Mouse (Mus musculus): Measurements from ENCODE around the gene Irx2. TPM values are rescaled to one million over a fixed set of nuclear protein-coding genes. Genes with fewer than 3 reads are reported as not detected.

Irx2 gene
- total RNA-seq, 1 experiment: 5.2 TPM

- no peak for DNase-seq (ENCODE audit: low read depth, low spot score)
- no peak for TF ChIP-seq ZNF384 (IDR thresholded peaks at IDR 0.05; ENCODE audit: low read depth, low read length)
- no peak for TF ChIP-seq ZC3H11A (IDR thresholded peaks at IDR 0.05; ENCODE audit: borderline replicate concordance, low read depth, low read length)
- no peak for TF ChIP-seq CHD2 (IDR thresholded peaks at IDR 0.05; ENCODE audit: low read depth, low read length)
- no peak for TF ChIP-seq HCFC1 (IDR thresholded peaks at IDR 0.05; ENCODE audit: borderline replicate concordance, insufficient read depth, low read length)
- no peak for TF ChIP-seq MAFK (IDR thresholded peaks at IDR 0.05; ENCODE audit: insufficient read depth, low read depth, low read length)
- in situ Hi-C loops (cut with MboI; ENCODE audit: low sequenced_read_pairs in 2 of 2, unreplicated experiment in 2 of 2): no loop called here
- Histone ChIP-seq H3K36me3 (ENCODE audit: control insufficient read depth, insufficient read depth, low read length, poor library complexity, severe bottlenecking) (no peaks in the 10 kb centered on the region), H3K4me3 (ENCODE audit: insufficient read depth in 1 of 2, low read depth in 1 of 2, low read length in 2 of 2, poor library complexity in 1 of 2, severe bottlenecking in 1 of 2) (no peak overlapping the region), H3K4me1 (ENCODE audit: control insufficient read depth in 2 of 2, insufficient read depth in 2 of 2, low read length in 2 of 2, poor library complexity in 1 of 2) (no peaks in the 10 kb centered on the region), H3K27ac (ENCODE audit: insufficient read depth, low read depth, low read length, poor library complexity, severe bottlenecking) (no peak overlapping the region), H3K9me3 (ENCODE audit: control insufficient read depth, insufficient read depth, low read depth, low read length) (no peaks in the 10 kb centered on the region), H3K9ac (ENCODE audit: insufficient read depth, low read depth, low read length, poor library complexity, severe bottlenecking) (no peak overlapping the region)
Observed at GRCm38 (mm10) chr13:72675826-72676225, 47.2 kb downstream of the Irx2 start.
